Mouse (Mus musculus): ENCODE data around the gene Shkbp1.

DNA sequence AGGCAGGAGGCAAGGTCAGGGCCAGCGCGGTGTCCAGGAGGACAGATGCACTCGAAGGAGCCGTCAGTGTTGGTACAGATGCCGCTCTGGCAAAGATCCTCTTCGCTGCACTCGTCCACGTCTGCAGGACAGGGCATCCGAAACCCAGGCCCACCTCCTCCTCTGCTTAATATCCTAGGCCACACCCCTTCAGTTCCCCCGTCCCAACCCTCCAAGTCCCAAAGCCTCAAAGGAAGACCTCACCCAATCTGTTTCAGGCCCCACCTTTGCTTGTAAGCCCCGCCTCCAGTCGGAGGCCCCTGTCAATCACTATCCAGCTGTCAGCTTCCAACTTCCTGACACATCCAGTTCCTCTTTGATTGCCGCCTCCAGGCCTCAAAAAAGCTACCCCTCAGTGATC is 33.5 kb downstream of the Shkbp1 start:
- no peak for TF ChIP-seq POLR2A (IDR thresholded peaks at IDR 0.05; ENCODE audit: insufficient read length, low read depth)
- TF ChIP-seq MAX (IDR thresholded peaks at IDR 0.05; ENCODE audit: low read depth) = no peak
